11 mouse cellular contexts compared by ENCODE assay signal in genomic region chrX:71131464-71131863, GRCm38 (mm10).
DNase-seq lines count a peak whose midpoint lies in the region; ATAC-seq and TF ChIP-seq lines count a peak whose summit lies in the region.
"Had no signal": no experiment of that assay in that cellular context is flagged by ENCODE, and none has a peak within 500 bp of the region (broad histone marks: within the 10 kb centered on the region; RNA-seq: fewer than 3 reads in every experiment).

No protein-coding gene starts in this region.

- ATAC-seq in liver, embryonic 12.5 days = no peak

- H3K79me2 ChIP-seq in liver, adult 2 months (ENCODE audit: control insufficient read depth, insufficient read depth, low read length) = no peaks in the 10 kb centered on the region

- no peaks in the 10 kb centered on the region for H3K4me1 ChIP-seq in liver, adult 2 months (ENCODE audit: control insufficient read depth, insufficient read depth, low read length)
- no peaks in the 10 kb centered on the region for H3K4me1 ChIP-seq in liver, embryonic 12.5 days
- H3K4me1 ChIP-seq: embryonic facial prominence, embryonic 15.5 days; hindbrain, embryonic 15.5 days; limb, embryonic 15.5 days had no signal

- H3K36me3 ChIP-seq in liver, adult 2 months (ENCODE audit: control insufficient read depth, insufficient read depth, low read length) = no peaks in the 10 kb centered on the region
- H3K36me3 ChIP-seq in liver, embryonic 12.5 days = no peaks in the 10 kb centered on the region
- H3K36me3 ChIP-seq: embryonic facial prominence, embryonic 15.5 days; hindbrain, embryonic 15.5 days; limb, embryonic 15.5 days had no signal

- DNase-seq in embryo, embryonic 10 days (ENCODE audit: low spot score) = peak; percentile 38
- DNase-seq in embryo, embryonic 9.5 days (ENCODE audit: extremely low spot score) = no peak
- no peak for DNase-seq in liver, adult 2 months (ENCODE audit: extremely low read depth, low read depth, low spot score)
- peak; percentile 21 for DNase-seq in brain, embryonic 14.5 days (ENCODE audit: low read depth)
- peak; percentile 56 for DNase-seq in lung, postnatal 36 days
- no peak for DNase-seq in kidney, postnatal 14 days
- DNase-seq in yolk sac, embryonic 10.5 days (ENCODE audit: low spot score) = no peak

- no peaks in the 10 kb centered on the region for H3K27me3 ChIP-seq in liver, adult 2 months (ENCODE audit: control insufficient read depth, insufficient read depth, low read length)
- no peaks in the 10 kb centered on the region for H3K27me3 ChIP-seq in liver, embryonic 12.5 days (replicated peaks)
- H3K27me3 ChIP-seq: embryonic facial prominence, embryonic 15.5 days; hindbrain, embryonic 15.5 days; limb, embryonic 15.5 days had no signal

- no peak overlapping the region for H3K27ac ChIP-seq in liver, adult 2 months (replicated peaks; ENCODE audit: insufficient read depth, low read depth, low read length)
- H3K27ac ChIP-seq in liver, embryonic 12.5 days = no peak overlapping the region
- H3K27ac ChIP-seq: embryonic facial prominence, embryonic 15.5 days; hindbrain, embryonic 15.5 days; limb, embryonic 15.5 days had no signal

- no peak overlapping the region for H3K9ac ChIP-seq in liver, adult 2 months (ENCODE audit: low read depth, low read length)
- no peak overlapping the region for H3K9ac ChIP-seq in liver, embryonic 12.5 days
- H3K9ac ChIP-seq: embryonic facial prominence, embryonic 15.5 days; hindbrain, embryonic 15.5 days; limb, embryonic 15.5 days had no signal

- H3K4me3 ChIP-seq in liver, adult 2 months (ENCODE audit: insufficient read depth, low read depth, low read length) = no peak overlapping the region
- no peak overlapping the region for H3K4me3 ChIP-seq in liver, embryonic 12.5 days
- H3K4me3 ChIP-seq: embryonic facial prominence, embryonic 15.5 days; hindbrain, embryonic 15.5 days; limb, embryonic 15.5 days had no signal

- peak; percentile 16 for TF ChIP-seq CTCF in liver, adult 2 months (IDR thresholded peaks at IDR 0.05; ENCODE audit: low read depth, low read length)
- TF ChIP-seq CTCF in brain, embryonic 14.5 days (IDR thresholded peaks at IDR 0.05; ENCODE audit: borderline replicate concordance, extremely low read depth, insufficient read depth, insufficient read length) = peak; percentile 14; the same call in 1 of the 2 replicates

- H3K9me3 ChIP-seq in liver, embryonic 12.5 days (replicated peaks) = no peaks in the 10 kb centered on the region
- H3K9me3 ChIP-seq: embryonic facial prominence, embryonic 15.5 days; hindbrain, embryonic 15.5 days; limb, embryonic 15.5 days had no signal

- no peak overlapping the region for H3K4me2 ChIP-seq in liver, embryonic 12.5 days
- H3K4me2 ChIP-seq: embryonic facial prominence, embryonic 15.5 days; hindbrain, embryonic 15.5 days; limb, embryonic 15.5 days had no signal

- no peak for TF ChIP-seq POLR2A in liver, adult 2 months (IDR thresholded peaks at IDR 0.05; ENCODE audit: extremely low read depth, insufficient read depth, low read length)
- TF ChIP-seq POLR2A in brain, embryonic 14.5 days (IDR thresholded peaks at IDR 0.05; ENCODE audit: borderline replicate concordance, extremely low read depth, insufficient read depth, insufficient read length, poor library complexity, severe bottlenecking) = no peak

Comparison
In these comparisons a context has a peak if more than half of its experiments do, and no peak if none do; other contexts are left out.
1. DNase-seq: peak in embryo, embryonic 10 days (single experiment), brain, embryonic 14.5 days (single experiment) and lung, postnatal 36 days (single experiment); none in embryo, embryonic 9.5 days (single experiment), liver, adult 2 months (single experiment), kidney, postnatal 14 days (single experiment) and yolk sac, embryonic 10.5 days (single experiment).